Mouse (Mus musculus): Measurements from ENCODE around the gene Shcbp1l.

GRCm38 (mm10) chr1:153491345-153491744 is 66.4 kb downstream of the Shcbp1l start:
- TF ChIP-seq MYOD1 (IDR thresholded peaks at IDR 0.05; ENCODE audit: control insufficient read depth in 1 of 3, insufficient read length in 2 of 3, low read depth in 2 of 3) (no peak), POLR2AphosphoS2 (IDR thresholded peaks at IDR 0.05; ENCODE audit: insufficient read length, low read depth) (no peak), USF1 (IDR thresholded peaks at IDR 0.05; ENCODE audit: low read depth) (no peak), TCF12 (IDR thresholded peaks at IDR 0.05; ENCODE audit: insufficient read depth, poor library complexity, severe bottlenecking) (no peak), POLR2A (IDR thresholded peaks at IDR 0.05; ENCODE audit: insufficient read length, low read depth) (no peak), MAX (IDR thresholded peaks at IDR 0.05; ENCODE audit: low read depth) (no peak), CEBPB (IDR thresholded peaks at IDR 0.05; ENCODE audit: insufficient read depth, poor library complexity, severe bottlenecking) (no peak), TCF3 (IDR thresholded peaks at IDR 0.05; ENCODE audit: insufficient read length, low read depth) (no peak), MYOG (IDR thresholded peaks at IDR 0.05; ENCODE audit: control insufficient read depth in 1 of 3, insufficient read depth in 1 of 3, insufficient read length in 2 of 3, low read depth in 2 of 3) (no peak), E2F4 (IDR thresholded peaks at IDR 0.05; ENCODE audit: insufficient read depth) (no peak)
